Mouse (Mus musculus) embryonic fibroblast, embryonic 13.5 days (primary cell): ENCODE results near the gene Gxylt2. TPM values are rescaled to one million over a fixed set of nuclear protein-coding genes. Genes with fewer than 3 reads are reported as not detected.

Source experiments
- H3K27ac ChIP-seq: 2 replicates; pipeline ENCODE4 v1.5.1; 2012; ENCODE audit warnings: low read length, control low read depth, inconsistent platforms; ENCODE audit not compliant: insufficient read depth
- H3K4me1 ChIP-seq: 2 replicates; pipeline ENCODE4 v1.6.1; 2011; ENCODE audit warnings: low read length; ENCODE audit not compliant: control insufficient read depth, insufficient read depth
- H3K4me3 ChIP-seq: 2 replicates; pipeline ENCODE4 v1.5.1; 2011; ENCODE audit warnings: mild to moderate bottlenecking, control low read depth, low read length; ENCODE audit not compliant: insufficient read depth
- CTCF ChIP-seq: IDR thresholded peaks from 2 replicates; pipeline ENCODE4 v1.5.1; 2011; ENCODE audit warnings: mild to moderate bottlenecking, control low read depth, low read length, moderate library complexity, borderline replicate concordance; ENCODE audit not compliant: insufficient read depth
- POLR2A ChIP-seq: IDR thresholded peaks from 2 replicates; pipeline ENCODE4 v1.6.1; 2011; ENCODE audit warnings: low read depth, mild to moderate bottlenecking, control low read depth, low read length, moderate library complexity
- polyA plus RNA-seq: library from polyadenylated mRNA; stranded (reverse); fragments of >200 nt; gene quantifications from 2 replicates; pipeline ENCODE4 v1.2.4, GENCODE M21; 2011; ENCODE audit warnings: low read depth; ENCODE audit not compliant: missing spikeins, insufficient read length

Gene Gxylt2
- 36.4 and 73.4 TPM in 2 replicates for polyA plus RNA-seq

DNA sequence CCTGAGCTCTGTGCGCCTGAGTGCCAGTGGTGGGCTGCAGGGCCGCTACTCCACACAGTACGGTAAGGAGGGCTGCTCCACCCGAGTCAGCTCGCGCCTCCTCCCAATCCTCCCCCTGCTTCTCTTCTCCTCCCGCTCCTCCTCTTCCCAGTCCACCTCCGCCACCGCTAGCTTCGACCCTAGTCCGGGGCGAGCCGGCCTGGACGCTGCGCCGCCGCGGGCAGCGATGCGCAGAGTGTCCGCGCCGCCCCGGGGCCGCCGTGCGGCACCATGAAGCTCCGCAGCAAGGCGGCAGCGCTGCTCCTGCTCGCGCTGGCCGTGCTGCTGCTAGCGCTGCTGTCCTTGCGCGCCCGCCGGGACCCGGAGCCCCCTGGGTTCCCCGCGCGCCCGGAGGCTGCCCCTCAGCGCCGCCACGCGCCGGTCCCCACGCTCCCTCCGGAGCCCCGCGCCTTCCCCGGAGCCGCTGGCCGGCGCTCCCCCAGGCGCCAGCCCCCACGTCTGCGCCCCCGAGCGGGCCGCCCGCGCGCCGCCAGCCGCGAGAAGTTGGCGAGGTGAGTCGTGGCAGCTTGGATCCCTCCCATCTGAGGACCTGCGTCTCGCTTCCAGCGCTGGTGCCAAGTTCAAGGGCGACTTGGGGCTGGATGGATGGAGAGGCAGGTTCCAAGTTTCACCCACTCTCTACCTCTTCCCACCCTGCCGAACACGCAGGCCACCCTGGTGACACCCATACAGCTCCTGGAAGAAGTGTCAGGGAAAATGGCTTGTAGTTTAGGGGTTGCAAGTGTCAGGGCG is at the start of gene Gxylt2:
Gene Gxylt2, plus strand, starts transcription at position 161 of the 792 bp plus-strand sequence.
- Histone ChIP-seq H3K27ac (peak within 1 kb of the TSS; percentile 35), H3K4me3 (peak within 1 kb of the TSS; percentile 84), H3K4me1 (peaks cover 17% of the 10 kb centered on the region)
- TF ChIP-seq CTCF (no peak), POLR2A (peak; percentile 96)

- peaks cover 4% of the 10 kb centered on the region; the same call in 1 of the 2 replicates for H3K4me1 ChIP-seq
- no peak for TF ChIP-seq POLR2A
- TF ChIP-seq CTCF = no peak
- no peak overlapping the region for H3K4me3 ChIP-seq
- no peak overlapping the region for H3K27ac ChIP-seq
These were observed 44.1 kb upstream of the Gxylt2 start for GRCm38 (mm10) chr6:100660395-100660794.

GRCm38 (mm10) chr6:100662224-100662623 is 42.3 kb upstream of the Gxylt2 start:
- Histone ChIP-seq H3K27ac (no peak overlapping the region), H3K4me3 (no peak overlapping the region), H3K4me1 (peaks cover 4% of the 10 kb centered on the region; the same call in 1 of the 2 replicates)
- TF ChIP-seq CTCF (no peak), POLR2A (no peak)

DNA sequence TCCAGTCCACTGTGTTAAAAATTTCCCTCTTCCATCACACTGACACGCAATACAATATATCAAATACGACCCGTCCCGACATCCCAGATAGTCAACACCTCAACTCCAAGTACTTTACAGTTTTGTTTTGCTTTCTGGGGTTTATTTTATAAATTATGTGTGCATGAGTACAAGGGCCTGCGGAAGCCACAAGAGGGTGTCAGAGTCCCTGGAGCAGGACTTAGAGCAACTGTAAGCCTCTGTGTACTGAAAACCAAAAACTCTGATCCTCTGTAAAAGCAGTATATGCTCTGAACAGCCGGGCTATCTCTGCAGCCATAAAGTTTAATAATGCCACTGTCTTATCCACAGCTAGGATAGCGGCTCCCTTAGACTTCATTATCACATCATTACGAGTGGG is 36.9 kb upstream of the Gxylt2 start:
- no peaks in the 10 kb centered on the region for H3K4me1 ChIP-seq
- H3K4me3 ChIP-seq = no peak overlapping the region
- no peak for TF ChIP-seq CTCF
- TF ChIP-seq POLR2A = no peak
- H3K27ac ChIP-seq = no peak overlapping the region

DNA sequence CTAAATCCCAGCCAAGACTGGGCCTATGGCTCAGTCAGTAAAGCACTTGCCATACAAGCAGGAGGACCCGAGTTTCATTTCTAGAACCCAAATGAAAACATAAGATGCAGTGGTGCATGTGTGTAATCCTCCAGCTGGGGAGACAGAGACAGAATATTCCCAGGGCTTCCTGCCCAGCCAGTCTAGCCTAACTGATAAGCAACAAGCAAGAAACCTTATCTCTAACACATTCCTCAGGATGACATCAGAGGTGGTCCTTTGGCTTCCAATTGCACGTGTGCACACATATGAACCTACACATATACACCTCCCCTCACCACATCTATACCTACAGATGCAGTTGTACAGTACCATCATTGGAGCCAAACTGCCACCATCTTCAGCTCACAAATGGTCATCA is 35.7 kb upstream of the Gxylt2 start:
- no peaks in the 10 kb centered on the region for H3K4me1 ChIP-seq
- H3K4me3 ChIP-seq = no peak overlapping the region
- TF ChIP-seq POLR2A (no peak), CTCF (no peak)
- no peak overlapping the region for H3K27ac ChIP-seq

- TF ChIP-seq POLR2A (peak; percentile 17; the same call in 1 of the 2 replicates), CTCF (no peak)
- Histone ChIP-seq H3K27ac (no peak overlapping the region), H3K4me1 (no peaks in the 10 kb centered on the region), H3K4me3 (peak overlapping the region; percentile 88)
These were observed 34.1 kb upstream of the Gxylt2 start for GRCm38 (mm10) chr6:100670370-100670841.

GRCm38 (mm10) chr6:100670880-100671344 is 33.6 kb upstream of the Gxylt2 start, which contains the start of gene Shq1:
TSS of gene Shq1 (minus strand) at chr6:100671157.
- Histone ChIP-seq H3K4me1 (no peaks in the 10 kb centered on the region), H3K4me3 (peak within 1 kb of the TSS; percentile 88), H3K27ac (no peak within 1 kb of the TSS)
- TF ChIP-seq POLR2A (peak; percentile 78), CTCF (no peak)

DNA sequence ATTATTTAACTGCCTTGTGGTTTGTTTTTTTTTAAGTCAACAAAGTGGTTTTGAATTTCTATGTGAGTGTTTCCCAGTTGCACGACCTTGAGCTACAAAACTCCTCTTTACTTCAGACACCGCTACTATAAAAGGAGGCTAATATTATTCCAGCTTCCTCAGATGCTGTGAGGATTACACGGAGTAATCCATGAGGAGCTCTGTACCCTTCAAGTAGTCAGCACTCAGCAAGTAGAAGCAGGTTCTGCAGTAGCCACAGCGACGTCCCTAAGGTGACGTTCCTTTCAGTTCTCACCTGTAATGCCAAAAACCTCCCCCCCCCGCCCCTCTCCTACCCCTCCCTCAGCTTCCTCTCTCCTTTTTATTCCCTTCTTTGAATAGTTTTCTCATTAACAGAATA is 33.1 kb upstream of the Gxylt2 start:
- Histone ChIP-seq H3K4me1 (no peaks in the 10 kb centered on the region), H3K4me3 (peak overlapping the region; percentile 11; the same call in 1 of the 2 replicates), H3K27ac (no peak overlapping the region)
- TF ChIP-seq POLR2A = no peak
- no peak for TF ChIP-seq CTCF

GRCm38 (mm10) chr6:100674974-100675373 is 29.6 kb upstream of the Gxylt2 start:
- Histone ChIP-seq H3K4me3 (no peak overlapping the region), H3K4me1 (no peaks in the 10 kb centered on the region), H3K27ac (no peak overlapping the region)
- TF ChIP-seq POLR2A = no peak
- no peak for TF ChIP-seq CTCF

- no peak for TF ChIP-seq POLR2A
- H3K4me3 ChIP-seq = no peak overlapping the region
- H3K27ac ChIP-seq = no peak overlapping the region
- no peaks in the 10 kb centered on the region for H3K4me1 ChIP-seq
These were observed 28.1 kb upstream of the Gxylt2 start for GRCm38 (mm10) chr6:100676461-100676860.

DNA sequence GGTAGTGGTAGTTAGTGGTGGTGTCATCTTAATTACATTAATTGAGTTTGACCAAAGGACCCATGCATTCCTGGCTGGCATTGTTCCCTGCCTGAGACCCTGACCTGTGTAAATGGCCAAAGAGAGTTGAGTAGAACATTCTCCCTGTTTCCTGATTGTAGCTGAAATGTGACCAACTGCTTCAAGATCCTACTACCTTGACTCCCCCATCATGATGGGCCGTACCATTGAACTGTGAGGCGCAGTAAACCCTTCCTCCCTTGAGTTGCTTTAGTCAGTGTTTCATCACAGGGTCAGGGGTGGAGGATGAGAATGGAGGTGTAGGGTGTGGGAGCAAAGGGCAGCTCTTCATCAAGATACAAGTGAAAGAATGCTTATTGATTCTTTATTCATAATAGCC is 25.9 kb upstream of the Gxylt2 start:
- no peak overlapping the region for H3K27ac ChIP-seq
- no peak for TF ChIP-seq POLR2A
- no peak for TF ChIP-seq CTCF
- H3K4me1 ChIP-seq = no peaks in the 10 kb centered on the region
- H3K4me3 ChIP-seq = no peak overlapping the region
